Mouse (Mus musculus) stomach, embryonic 16.5 days (tissue): Measurements from ENCODE around the gene Dohh. TPM values are rescaled to one million over a fixed set of nuclear protein-coding genes. Genes with fewer than 3 reads are reported as not detected.

Experiments used
- ATAC-seq: fragments of 200-750 bp; cut with Nextera tagmentation; 2 replicates; pipeline ENCODE4 v1.8.0; 2017; ENCODE audit warnings: moderate number of reproducible peaks, moderate TSS enrichment; ENCODE audit not compliant: insufficient read depth, low FRiP score
- H3K27ac ChIP-seq: fragments of 300-500 bp; sonication (generic); 2 replicates; pipeline ENCODE4 v1.5.1; 2014; ENCODE audit warnings: low read length
- H3K27me3 ChIP-seq: fragments of 300-500 bp; sonication (generic); 2 replicates; pipeline ENCODE4 v1.6.1; 2014; ENCODE audit warnings: low read length, control low read depth, mixed read lengths; ENCODE audit not compliant: control insufficient read depth, insufficient read depth
- H3K36me3 ChIP-seq: fragments of 300-500 bp; sonication (generic); 2 replicates; pipeline ENCODE4 v1.6.1; 2014; ENCODE audit warnings: low read length; ENCODE audit not compliant: control insufficient read depth, insufficient read depth
- H3K4me1 ChIP-seq: fragments of 300-500 bp; sonication (generic); 2 replicates; pipeline ENCODE4 v1.6.1; 2014; ENCODE audit warnings: low read length, control low read depth, mixed read lengths; ENCODE audit not compliant: control insufficient read depth, insufficient read depth
- H3K4me2 ChIP-seq: fragments of 300-500 bp; sonication (generic); 2 replicates; pipeline ENCODE4 v1.6.1; 2014; ENCODE audit warnings: low read depth, low read length, mixed read lengths
- H3K4me3 ChIP-seq: fragments of 300-500 bp; sonication (generic); replicated peaks from 2 replicates; pipeline ENCODE4 v1.5.1; 2014; ENCODE audit warnings: mild to moderate bottlenecking, low read length
- H3K9ac ChIP-seq: fragments of 300-500 bp; sonication (generic); 2 replicates; pipeline ENCODE4 v1.6.1; 2014; ENCODE audit warnings: low read length
- H3K9me3 ChIP-seq: fragments of 300-500 bp; sonication (generic); replicated peaks from 2 replicates; pipeline ENCODE4 v1.6.1; 2016; ENCODE audit warnings: low read length, control low read depth; ENCODE audit not compliant: control insufficient read depth
- WGBS: fragments of 180-500 bp; shearing (Covaris S2); extraction: QIAGEN DNeasy Blood & Tissue Kit; methylation state at CpG from one replicate; pipeline ENCODE4 v1.1.7; 2014; 5-methylcytosine and 5-hydroxymethylcytosine counted together
- polyA plus RNA-seq: library from polyadenylated mRNA; unstranded; fragments of >200 nt; fragmentation: Nextera tagmentation; extraction: Ambion mirVana; gene quantifications from 2 replicates; pipeline ENCODE4 v1.2.1, GENCODE M21; 2015

Dohh gene
- polyA plus RNA-seq, 1 experiment from 2014 or later = 79.6 TPM

DNA sequence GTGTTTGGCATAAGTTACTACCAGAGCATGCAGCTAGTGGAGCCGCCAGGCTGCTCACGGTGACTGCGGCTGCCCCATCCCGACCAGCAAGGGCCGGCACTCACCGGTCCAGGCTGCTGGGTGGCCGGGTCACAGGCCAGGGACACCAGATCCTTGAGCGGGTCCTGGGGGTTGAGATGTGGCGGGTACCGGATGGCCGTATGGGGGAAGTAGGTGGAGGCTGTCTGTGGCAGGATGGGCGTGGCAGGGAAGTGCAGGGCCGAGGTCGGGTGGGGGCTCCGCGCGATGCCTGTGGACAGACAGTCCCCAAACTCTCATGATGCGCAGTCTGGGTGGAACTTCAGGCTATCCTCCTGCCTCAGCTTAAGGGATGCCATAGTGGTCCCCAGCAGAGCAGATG lies 20.5 kb downstream of the Dohh start:
- H3K4me1 ChIP-seq = peaks cover 58% of the 10 kb centered on the region
- peaks cover 12% of the 10 kb centered on the region; the same call in 1 of the 2 replicates for H3K36me3 ChIP-seq
- H3K4me3 ChIP-seq = no peak overlapping the region
- no peak for ATAC-seq
- no peak overlapping the region for H3K4me2 ChIP-seq
- no peaks in the 10 kb centered on the region for H3K9me3 ChIP-seq
- 63% methylated on average over 18 of the region's 18 CpGs for WGBS
- no peak overlapping the region for H3K27ac ChIP-seq
- H3K9ac ChIP-seq = no peak overlapping the region
- no peaks in the 10 kb centered on the region for H3K27me3 ChIP-seq

DNA sequence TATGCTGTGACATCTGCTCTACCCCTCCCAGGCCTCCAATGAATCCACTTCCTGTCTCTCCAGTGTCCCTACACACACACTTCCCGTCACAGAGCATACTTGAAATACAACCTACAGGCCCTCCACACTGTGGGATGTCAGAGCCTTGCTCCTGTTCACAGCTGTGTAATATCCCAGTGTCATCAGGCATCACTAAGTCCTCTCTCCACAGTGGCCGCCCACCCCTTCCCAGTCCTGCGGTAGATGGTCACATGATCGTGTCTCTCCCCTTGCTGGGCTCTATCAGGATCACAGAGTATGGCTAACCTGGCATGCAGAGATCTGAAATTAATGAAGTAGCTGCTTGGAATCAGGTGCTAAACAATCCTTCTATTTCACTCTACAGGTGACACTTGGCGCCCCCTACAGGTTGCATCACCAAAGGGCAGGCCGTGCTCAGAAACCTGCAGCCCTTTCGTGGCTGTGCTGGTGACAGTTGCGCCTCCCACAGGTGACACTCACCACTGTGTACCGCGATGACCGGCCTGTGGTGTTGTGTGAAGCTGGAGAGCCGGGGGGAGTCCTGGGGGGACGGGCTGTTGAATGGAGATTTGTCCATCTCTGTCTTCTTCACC lies 21.5 kb downstream of the Dohh start:
- Histone ChIP-seq H3K4me3 (no peak overlapping the region), H3K27ac (peak overlapping the region; percentile 5; the same call in 1 of the 2 replicates), H3K36me3 (peaks cover 9% of the 10 kb centered on the region; the same call in 1 of the 2 replicates), H3K27me3 (no peaks in the 10 kb centered on the region), H3K9me3 (no peaks in the 10 kb centered on the region), H3K9ac (no peak overlapping the region), H3K4me1 (peaks cover 65% of the 10 kb centered on the region), H3K4me2 (no peak overlapping the region)
- WGBS = 46% methylated on average over 13 of the region's 13 CpGs
- ATAC-seq = no peak

DNA sequence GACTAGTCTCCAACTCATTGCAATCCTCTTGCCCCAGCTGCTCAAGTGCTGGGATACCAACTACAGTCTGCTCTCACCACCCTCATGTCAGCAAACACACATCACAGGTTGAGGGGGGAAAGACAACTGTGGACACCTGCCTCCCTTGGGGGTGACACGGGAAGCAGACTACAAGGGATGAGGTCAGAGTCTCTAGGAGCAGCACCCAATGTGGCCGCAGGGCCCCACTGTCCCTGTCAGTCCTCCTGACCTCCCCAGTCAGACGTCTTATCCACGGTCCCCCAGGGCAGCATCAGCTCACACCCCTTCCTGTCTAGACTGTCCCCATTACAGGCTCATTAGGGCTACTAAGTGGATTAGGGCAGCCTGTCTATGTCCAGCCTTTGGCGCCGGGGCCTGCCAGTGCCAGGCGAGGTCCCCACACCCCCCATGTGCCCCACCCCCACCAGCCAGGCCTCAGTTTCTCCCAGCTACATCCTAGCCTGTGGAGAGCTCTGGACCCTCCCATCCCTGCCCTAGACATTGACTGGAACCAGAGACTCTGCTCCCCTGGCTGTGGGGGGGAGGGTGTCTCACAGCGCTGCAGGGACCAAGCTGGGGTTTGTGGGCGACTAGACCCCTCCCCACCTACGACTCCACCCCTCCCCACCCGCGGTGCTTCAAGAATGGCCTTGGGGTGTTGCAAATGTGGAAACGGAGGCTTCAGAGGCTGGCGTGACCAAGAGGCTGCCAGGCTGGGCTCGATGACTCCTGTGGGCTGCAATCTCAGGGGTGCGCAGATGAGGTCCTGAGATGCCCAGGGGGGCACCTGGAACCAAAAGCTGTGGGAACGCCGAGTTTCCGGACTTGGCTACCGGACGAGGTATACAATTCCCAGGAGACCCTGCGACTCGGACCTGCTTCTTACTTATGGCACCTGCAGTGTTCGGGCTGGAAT lies 22.5 kb downstream of the Dohh start:
- Histone ChIP-seq H3K4me3 (peak overlapping the region; percentile 28), H3K27ac (no peak overlapping the region), H3K4me1 (peaks cover 69% of the 10 kb centered on the region), H3K27me3 (no peaks in the 10 kb centered on the region), H3K9ac (peak overlapping the region; percentile 42; the same call in 1 of the 2 replicates), H3K36me3 (peaks cover 9% of the 10 kb centered on the region; the same call in 1 of the 2 replicates), H3K4me2 (peak overlapping the region; percentile 38), H3K9me3 (no peaks in the 10 kb centered on the region)
- no peak for ATAC-seq
- WGBS = 47% methylated on average over 24 of the region's 24 CpGs

DNA sequence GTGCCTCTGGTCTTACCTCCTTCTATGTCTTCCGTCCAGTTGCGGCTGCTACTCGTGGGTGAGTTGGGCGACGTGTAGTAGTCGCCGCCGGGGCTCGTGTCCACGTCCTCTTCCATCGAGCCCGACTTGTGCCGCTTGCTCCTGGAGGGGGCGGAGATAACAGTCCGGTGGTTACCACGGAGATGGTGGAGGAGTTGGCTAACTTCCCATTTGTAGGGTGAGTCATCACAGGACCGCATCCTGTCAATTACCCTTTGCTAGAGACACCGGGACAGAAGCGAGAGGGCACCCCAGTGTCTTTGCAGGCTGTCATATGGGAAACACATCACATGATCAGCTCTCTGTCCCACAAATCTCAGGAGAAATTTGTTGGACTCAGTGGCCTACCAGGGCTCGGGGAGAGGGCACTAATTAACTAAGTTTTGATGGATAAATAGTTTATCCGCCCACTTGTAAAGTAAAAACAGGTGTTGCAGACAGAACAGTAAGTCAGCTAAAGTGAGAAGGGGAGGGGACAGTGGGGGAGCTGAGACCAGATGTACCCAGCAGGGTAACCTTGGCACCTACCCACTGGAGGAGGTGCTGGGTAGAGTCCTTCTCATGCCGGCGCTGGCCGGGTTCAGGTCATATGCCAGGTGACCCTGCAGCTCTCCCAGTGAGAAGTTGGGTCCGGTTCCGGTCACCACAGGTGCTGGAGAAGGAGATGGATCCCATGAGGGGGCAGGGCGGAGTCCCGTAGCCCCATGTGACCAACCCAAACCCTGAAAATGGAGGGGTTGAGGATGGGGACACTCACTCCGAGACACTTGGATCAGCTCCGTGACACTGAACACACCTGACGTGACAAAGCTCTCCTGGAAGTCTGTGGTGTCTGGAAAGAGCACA lies 23.6 kb downstream of the Dohh start:
- WGBS = 29% methylated on average over 31 of the region's 31 CpGs
- Histone ChIP-seq H3K36me3 (peaks cover 9% of the 10 kb centered on the region), H3K4me2 (peak overlapping the region; percentile 38), H3K9ac (peak overlapping the region; percentile 42; the same call in 1 of the 2 replicates), H3K27me3 (no peaks in the 10 kb centered on the region), H3K4me1 (peaks cover 69% of the 10 kb centered on the region), H3K27ac (peak overlapping the region; percentile 70), H3K4me3 (peak overlapping the region; percentile 28), H3K9me3 (no peaks in the 10 kb centered on the region)
- ATAC-seq = no peak

- H3K4me1 ChIP-seq = peaks cover 69% of the 10 kb centered on the region
- peaks cover 9% of the 10 kb centered on the region for H3K36me3 ChIP-seq
These were observed 24.1 kb downstream of the Dohh start for GRCm38 (mm10) chr10:81408424-81408729.

GRCm38 (mm10) chr10:81408871-81409291 lies 24.7 kb downstream of the Dohh start:
- peaks cover 71% of the 10 kb centered on the region for H3K4me1 ChIP-seq
- WGBS = 24% methylated on average over 9 of the region's 9 CpGs

More at GRCm38 (mm10) chr10:81408424-81408729, 24.1 kb downstream of the Dohh start:
- 56% methylated on average over 13 of the region's 13 CpGs for WGBS
- no peak overlapping the region for H3K4me2 ChIP-seq
- H3K9me3 ChIP-seq = no peaks in the 10 kb centered on the region
- no peak overlapping the region for H3K4me3 ChIP-seq
- no peak for ATAC-seq
- no peaks in the 10 kb centered on the region for H3K27me3 ChIP-seq
- no peak overlapping the region for H3K9ac ChIP-seq
- peak overlapping the region; percentile 70; the same call in 1 of the 2 replicates for H3K27ac ChIP-seq

DNA sequence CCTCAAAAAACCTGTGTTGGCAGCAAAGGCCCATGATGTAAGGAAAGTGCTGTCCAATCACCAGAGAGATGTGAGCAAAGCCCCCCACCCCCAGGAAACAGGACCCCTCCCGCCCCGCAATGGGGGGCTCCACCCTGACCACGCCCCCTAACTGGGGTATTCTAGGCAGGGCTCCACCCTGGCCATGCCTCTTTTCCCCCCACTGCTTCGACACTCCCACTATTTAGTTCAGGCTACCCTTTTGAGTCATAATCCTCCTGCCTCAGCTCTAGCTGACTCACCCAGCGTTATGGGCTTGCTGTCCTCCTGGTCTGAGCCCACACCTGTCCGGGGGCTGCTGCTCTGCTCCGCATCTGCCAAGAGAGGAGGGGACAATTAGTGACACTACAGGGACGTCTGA lies 25.1 kb downstream of the Dohh start:
- peak overlapping the region; percentile 11; the same call in 1 of the 2 replicates for H3K4me2 ChIP-seq
- 30% methylated on average over 8 of the region's 8 CpGs for WGBS

More at GRCm38 (mm10) chr10:81408871-81409291, 24.7 kb downstream of the Dohh start:
- peaks cover 9% of the 10 kb centered on the region for H3K36me3 ChIP-seq
- H3K9ac ChIP-seq = peak overlapping the region; percentile 14; the same call in 1 of the 2 replicates
- H3K4me3 ChIP-seq = no peak overlapping the region
- no peaks in the 10 kb centered on the region for H3K27me3 ChIP-seq
- peak; percentile 34; the same call in 1 of the 2 replicates for ATAC-seq
- H3K4me2 ChIP-seq = peak overlapping the region; percentile 11; the same call in 1 of the 2 replicates
- peak overlapping the region; percentile 70 for H3K27ac ChIP-seq
- H3K9me3 ChIP-seq = no peaks in the 10 kb centered on the region

DNA sequence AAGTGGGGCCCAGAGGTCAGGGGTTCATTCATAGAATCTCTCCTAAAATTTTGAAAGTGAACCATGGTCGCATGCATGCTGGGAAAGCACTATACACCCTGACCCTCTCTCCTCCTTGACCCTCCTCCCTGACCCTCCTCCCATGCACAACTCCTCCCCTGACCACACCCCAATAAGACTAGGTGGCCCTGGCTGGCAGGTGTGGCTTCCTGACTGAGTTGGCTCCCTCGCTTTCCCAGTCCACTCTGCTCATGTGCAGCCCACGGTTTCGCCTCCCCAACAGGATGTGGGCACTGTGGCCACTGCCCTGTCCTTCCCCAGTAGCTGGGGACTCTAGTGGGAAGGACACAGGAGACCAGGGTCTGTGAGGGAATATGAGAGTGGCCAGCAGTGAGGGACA lies 26.1 kb downstream of the Dohh start:
- Histone ChIP-seq H3K4me1 (peaks cover 85% of the 10 kb centered on the region), H3K9me3 (no peaks in the 10 kb centered on the region), H3K27ac (peak overlapping the region; percentile 42; the same call in 1 of the 2 replicates), H3K4me3 (no peak overlapping the region), H3K27me3 (no peaks in the 10 kb centered on the region), H3K9ac (peak overlapping the region; percentile 0; the same call in 1 of the 2 replicates), H3K36me3 (peaks cover 9% of the 10 kb centered on the region), H3K4me2 (no peak overlapping the region)
- WGBS = 63% methylated on average over 4 of the region's 4 CpGs
- no peak for ATAC-seq

More for the DNA sequence above, 25.1 kb downstream of the Dohh start:
- Histone ChIP-seq H3K4me1 (peaks cover 75% of the 10 kb centered on the region), H3K27me3 (no peaks in the 10 kb centered on the region), H3K9me3 (no peaks in the 10 kb centered on the region), H3K9ac (peak overlapping the region; percentile 14; the same call in 1 of the 2 replicates), H3K36me3 (peaks cover 9% of the 10 kb centered on the region), H3K4me3 (no peak overlapping the region), H3K27ac (peak overlapping the region; percentile 70)
- ATAC-seq = no peak
